Mouse (Mus musculus) MN1 (cell line): ENCODE measurements around the gene Acp2.

Experiments used
- DNase-seq: peaks from one replicate; pipeline ENCODE4 v3.0.0-alpha.2; 2016; ENCODE audit warnings: low spot score

The Acp2 gene

GRCm38 (mm10) chr2:91194624-91195332 lies 7.9 kb upstream of the Acp2 start:
- DNase-seq: peak; percentile 84

- DNase-seq: peak; percentile 20
These were observed 6.1 kb upstream of the Acp2 start for GRCm38 (mm10) chr2:91196577-91197001.

- no peak for DNase-seq
These were observed 3.8 kb upstream of the Acp2 start for GRCm38 (mm10) chr2:91198888-91199287.

GRCm38 (mm10) chr2:91202972-91203656 lies 429 bp downstream of the Acp2 start:
- DNase-seq: no peak

GRCm38 (mm10) chr2:91206254-91206775 lies 3.6 kb downstream of the Acp2 start:
- DNase-seq: no peak

GRCm38 (mm10) chr2:91213311-91213710 lies 10.6 kb downstream of the Acp2 start:
- no peak for DNase-seq

GRCm38 (mm10) chr2:91217032-91217431 lies 14.3 kb downstream of the Acp2 start:
- no peak for DNase-seq

- DNase-seq: no peak
These were observed 17.8 kb downstream of the Acp2 start for GRCm38 (mm10) chr2:91220501-91220900.

- no peak for DNase-seq
These were observed 20.9 kb downstream of the Acp2 start for GRCm38 (mm10) chr2:91223614-91224013.

GRCm38 (mm10) chr2:91229735-91230134 lies 27.1 kb downstream of the Acp2 start:
- DNase-seq: no peak

- DNase-seq: peak; percentile 95
These were observed 34.2 kb downstream of the Acp2 start, which contains the start of gene Ddb2 for GRCm38 (mm10) chr2:91236601-91237510. TSS of gene Ddb2 (minus strand) at chr2:91236982.

- peak; percentile 71 for DNase-seq
These were observed 34.9 kb downstream of the Acp2 start for GRCm38 (mm10) chr2:91237511-91238080.

- DNase-seq: no peak
These were observed 39.9 kb downstream of the Acp2 start for GRCm38 (mm10) chr2:91242547-91242946.

GRCm38 (mm10) chr2:91243416-91243815 lies 40.7 kb downstream of the Acp2 start:
- no peak for DNase-seq

GRCm38 (mm10) chr2:91244557-91245228 lies 42.0 kb downstream of the Acp2 start:
- DNase-seq: no peak

- no peak for DNase-seq
These were observed 45.7 kb downstream of the Acp2 start for GRCm38 (mm10) chr2:91248366-91248765.

- DNase-seq: no peak
These were observed 49.3 kb downstream of the Acp2 start for GRCm38 (mm10) chr2:91252001-91252400.

GRCm38 (mm10) chr2:91252512-91252911 lies 49.8 kb downstream of the Acp2 start:
- no peak for DNase-seq

GRCm38 (mm10) chr2:91254725-91255380 lies 52.2 kb downstream of the Acp2 start:
- peak; percentile 64 for DNase-seq

- peak; percentile 48 for DNase-seq
These were observed 53.0 kb downstream of the Acp2 start, which contains the start of gene Pacsin3 for GRCm38 (mm10) chr2:91255661-91256150. TSS of gene Pacsin3 (plus strand) at chr2:91255954.
